Comparison of ENCODE assay signal across 20 mouse cellular contexts in genomic region chr11:18969920-18970336, GRCm38 (mm10). TPM values are rescaled to one million over a fixed set of nuclear protein-coding genes. Genes with fewer than 3 reads are reported as not detected.
DNase-seq lines count a peak whose midpoint lies in the region; ATAC-seq and TF ChIP-seq lines count a peak whose summit lies in the region.
"Had no signal": no experiment of that assay in that cellular context is flagged by ENCODE, and none has a peak within 500 bp of the region (broad histone marks: within the 10 kb centered on the region; RNA-seq: fewer than 3 reads in every experiment).

No protein-coding gene starts in this region.

- no peak overlapping the region for H3K4me2 ChIP-seq in liver, postnatal 0 days (ENCODE audit: low read depth, low read length)
- H3K4me2 ChIP-seq in forebrain, embryonic 15.5 days (replicated peaks): no peak overlapping the region
- H3K4me2 ChIP-seq: embryonic facial prominence, embryonic 12.5 days; forebrain, embryonic 13.5 days; hindbrain, embryonic 14.5 days; limb, embryonic 13.5 days; midbrain, embryonic 15.5 days had no signal

- no peak overlapping the region for H3K9ac ChIP-seq in heart, adult 2 months (ENCODE audit: low read depth, low read length)
- no peak overlapping the region for H3K9ac ChIP-seq in liver, postnatal 0 days (replicated peaks)
- no peak overlapping the region for H3K9ac ChIP-seq in forebrain, embryonic 15.5 days (replicated peaks)
- H3K9ac ChIP-seq: embryonic facial prominence, embryonic 12.5 days; forebrain, embryonic 13.5 days; hindbrain, embryonic 14.5 days; limb, embryonic 13.5 days; midbrain, embryonic 15.5 days had no signal

- TF ChIP-seq EP300 in heart, adult 2 months (IDR thresholded peaks at IDR 0.05; ENCODE audit: insufficient read depth, low read depth, low read length): no peak
- TF ChIP-seq EP300 in liver, postnatal 0 days (IDR thresholded peaks at IDR 0.05; ENCODE audit: low read depth): peak; percentile 64

- intact Hi-C loops in heart, adult 2 months (cut with DNase I): no loop called here

- TF ChIP-seq CTCF in heart, adult 2 months (IDR thresholded peaks at IDR 0.05): no peak
- TF ChIP-seq CTCF in liver, postnatal 0 days (IDR thresholded peaks at IDR 0.05; ENCODE audit: low read depth): no peak

- H3K27me3 ChIP-seq in heart, adult 2 months (ENCODE audit: control insufficient read depth, insufficient read depth, low read length): no peaks in the 10 kb centered on the region
- no peaks in the 10 kb centered on the region for H3K27me3 ChIP-seq in liver, postnatal 0 days (ENCODE audit: insufficient read depth, low read length)
- H3K27me3 ChIP-seq in forebrain, embryonic 15.5 days: no peaks in the 10 kb centered on the region
- H3K27me3 ChIP-seq: embryonic facial prominence, embryonic 12.5 days; forebrain, embryonic 13.5 days; limb, embryonic 13.5 days; midbrain, embryonic 15.5 days had no signal

- H3K4me3 ChIP-seq in heart, adult 2 months: no peak overlapping the region
- H3K4me3 ChIP-seq in liver, postnatal 0 days (ENCODE audit: low read depth, low read length): no peak overlapping the region
- no peak overlapping the region for H3K4me3 ChIP-seq in forebrain, embryonic 15.5 days
- H3K4me3 ChIP-seq: embryonic facial prominence, embryonic 12.5 days; forebrain, embryonic 13.5 days; gastrocnemius, adult 2 months; left cerebral cortex, adult 2 months; limb, embryonic 13.5 days; midbrain, embryonic 15.5 days had no signal

- TF ChIP-seq POLR2A in heart, adult 2 months (IDR thresholded peaks at IDR 0.05; ENCODE audit: insufficient read depth, low read depth, low read length): no peak

- H3K9me3 ChIP-seq in liver, postnatal 0 days (ENCODE audit: low read length): no peaks in the 10 kb centered on the region
- no peaks in the 10 kb centered on the region for H3K9me3 ChIP-seq in forebrain, embryonic 15.5 days
- H3K9me3 ChIP-seq: embryonic facial prominence, embryonic 12.5 days; forebrain, embryonic 13.5 days; limb, embryonic 13.5 days; midbrain, embryonic 15.5 days had no signal

- peaks cover 27% of the 10 kb centered on the region for H3K36me3 ChIP-seq in heart, adult 2 months (ENCODE audit: control insufficient read depth, insufficient read depth, low read length)
- H3K36me3 ChIP-seq in liver, postnatal 0 days (replicated peaks; ENCODE audit: insufficient read depth, low read length): no peaks in the 10 kb centered on the region
- no peaks in the 10 kb centered on the region for H3K36me3 ChIP-seq in forebrain, embryonic 15.5 days
- H3K36me3 ChIP-seq: embryonic facial prominence, embryonic 12.5 days; limb, embryonic 13.5 days; midbrain, embryonic 15.5 days had no signal

- peak overlapping the region; percentile 10; the same call in 1 of the 2 replicates for H3K27ac ChIP-seq in heart, adult 2 months
- H3K27ac ChIP-seq in liver, postnatal 0 days (ENCODE audit: low read depth): peak overlapping the region; percentile 44
- no peak overlapping the region for H3K27ac ChIP-seq in forebrain, embryonic 15.5 days (replicated peaks)
- H3K27ac ChIP-seq: embryonic facial prominence, embryonic 12.5 days; forebrain, embryonic 13.5 days; gastrocnemius, adult 2 months; hindbrain, embryonic 14.5 days; left cerebral cortex, adult 2 months; limb, embryonic 13.5 days; midbrain, embryonic 15.5 days had no signal

- H3K79me2 ChIP-seq in heart, adult 2 months (replicated peaks; ENCODE audit: control insufficient read depth, insufficient read depth, low read length): no peaks in the 10 kb centered on the region; the same call in 1 of the 2 replicates

- peak; percentile 46; the same call in 1 of the 2 replicates for ATAC-seq in liver, postnatal 0 days
- no peak for ATAC-seq in forebrain, embryonic 15.5 days (replicated peaks)
- no peak for ATAC-seq in cerebellum, adult (ENCODE audit: insufficient number of reproducible peaks, low FRiP score, low TSS enrichment)
- ATAC-seq: activated CD4-positive, CD25-positive, alpha-beta regulatory T cell, adult 4 months; forebrain, embryonic 13.5 days; midbrain, embryonic 15.5 days had no signal

- 16% methylated on average over 2 of the region's 2 CpGs for WGBS in heart, adult 2 months
- WGBS in liver, postnatal 0 days (ENCODE audit: insufficient replicate concordance): 22% methylated on average over 2 of the region's 2 CpGs
- WGBS in forebrain, embryonic 15.5 days: 79% methylated on average over 2 of the region's 2 CpGs

- peaks cover 10% of the 10 kb centered on the region for H3K4me1 ChIP-seq in heart, adult 2 months (ENCODE audit: control insufficient read depth, insufficient read depth, low read length)
- H3K4me1 ChIP-seq in liver, postnatal 0 days (ENCODE audit: insufficient read depth): peaks cover 5% of the 10 kb centered on the region; the same call in 1 of the 2 replicates
- H3K4me1 ChIP-seq in forebrain, embryonic 15.5 days: peaks cover 4% of the 10 kb centered on the region; the same call in 1 of the 2 replicates

- DNase-seq in heart, adult 2 months: no peak
- no peak for DNase-seq in heart, postnatal 4 days
- peak; percentile 24 for DNase-seq in lung, postnatal 36 days
- DNase-seq in lung, postnatal 10 days: no peak
- no peak for DNase-seq in liver, postnatal 0 days
- DNase-seq in adrenal gland, adult (ENCODE audit: inconsistent age in 2 of 2, low spot score in 1 of 2): no peak
- DNase-seq: cerebellum, adult 8-10 months; gastrocnemius, adult 2 months; kidney, adult 2 months; right cerebral cortex, adult 18-20 months; thymus, adult 2 months had no signal

RNA-seq across cellular contexts. Expression of gene Meis1, which starts 48.9 kb away (rescaled TPM):
- total RNA-seq in heart, adult 2 months (2021): 10 to 100 TPM; 29.0 to 31.4 TPM
- polyA plus RNA-seq in heart, adult 2 months (2012; rRNA removed): 18.2 and 22.6 TPM in 2 replicates
- total RNA-seq in heart, postnatal 4 days (2021): 10 to 100 TPM; 37.8 to 41.6 TPM
- polyA plus RNA-seq in liver, postnatal 0 days (2015; fragmentation: Nextera tagmentation; extraction: Ambion mirVana): 6.7 TPM in 2 replicates
- 29.4 and 29.7 TPM in 2 replicates for polyA plus RNA-seq in forebrain, embryonic 15.5 days (2015; fragmentation: Nextera tagmentation; extraction: Ambion mirVana)
